Mouse (Mus musculus) gastrocnemius, adult 2 months (tissue): ENCODE results near the gene Enah. TPM values are rescaled to one million over a fixed set of nuclear protein-coding genes. Genes with fewer than 3 reads are reported as not detected.

Source experiments
- DNase-seq: peaks from one replicate; pipeline ENCODE4 v3.0.0; 2022
- H3K27ac ChIP-seq: fragments of 200-600 bp; 2 replicates; pipeline ENCODE4 v1.8.1; 2022; ENCODE audit warnings: mild to moderate bottlenecking
- H3K4me3 ChIP-seq: fragments of 200-600 bp; 2 replicates; pipeline ENCODE4 v1.8.1; 2022; ENCODE audit warnings: mild to moderate bottlenecking, moderate library complexity
- CTCF ChIP-seq: fragments of 200-600 bp; IDR thresholded peaks from 2 replicates; pipeline ENCODE4 v1.8.1; 2022; ENCODE audit warnings: antibody characterized with exemption, mild to moderate bottlenecking, moderate library complexity
- intact Hi-C: fragments of 180-260 bp; cut with DNase I; formaldehyde crosslinking; loops from one replicate; pipeline ENCODE4 v1.15.1; 2025
- long read RNA-seq, 2 experiments: library from polyadenylated mRNA; stranded (forward); transcript quantifications; one replicate each; pipeline ENCODE4 v2.0.0; 2021
- total RNA-seq, 2 experiments: library from RNA; stranded (reverse); gene quantifications; 2 replicates each; pipeline ENCODE4 v1.2.3; 2021

Gene Enah
- total RNA-seq, result 10 to 100 TPM; 31.6 to 73.0 TPM
- long read RNA-seq, experiment 1, full-length matches to known transcripts, result 1 of 17 reads
- long read RNA-seq, experiment 1, partial matches to known transcripts, result 10 of 17 reads
- long read RNA-seq, experiment 1, other reads (novel, unspliced or antisense), result 6 of 17 reads
- long read RNA-seq, experiment 2, full-length matches to known transcripts, result 1 of 9 reads
- long read RNA-seq, experiment 2, partial matches to known transcripts, result 2 of 9 reads
- long read RNA-seq, experiment 2, other reads (novel, unspliced or antisense), result 6 of 9 reads

- DNase-seq, result peak; percentile 88
- H3K4me3 ChIP-seq, result peak within 1 kb of the TSS; percentile 96
- H3K27ac ChIP-seq, result peak within 1 kb of the TSS; percentile 86
- no peak for TF ChIP-seq CTCF
- intact Hi-C loops, result loop anchor here (5.0 kb wide), 3 partner anchors 37 to 92 kb away; no protein-coding TSS in a partner anchor
Observed at GRCm38 (mm10) chr1:182019926-182020801, at the start of gene Enah. Gene Enah (minus strand): TSS chr1:182019990.

DNA sequence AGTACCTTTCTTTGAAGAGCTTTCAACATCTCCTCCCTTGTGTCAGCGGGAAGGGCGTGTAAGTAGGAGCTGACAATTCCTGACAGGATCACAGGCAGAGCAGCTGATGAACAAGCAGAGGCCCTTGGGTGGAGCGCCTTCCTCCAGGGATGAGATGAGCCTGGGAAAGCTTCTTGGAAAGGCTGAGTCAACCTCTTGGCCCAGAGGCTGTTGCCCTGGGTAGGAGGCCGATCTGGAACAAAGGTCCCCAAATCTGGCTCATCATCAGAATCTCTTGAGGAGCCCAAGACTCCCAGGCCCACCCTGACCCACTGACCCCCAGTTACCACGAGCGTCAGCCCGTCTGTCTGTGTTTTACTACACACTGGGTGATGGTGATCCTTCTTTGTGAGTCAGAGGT lies 48.3 kb upstream of the Enah start:
- Histone ChIP-seq H3K4me3 (no peak overlapping the region), H3K27ac (no peak overlapping the region)
- no peak for TF ChIP-seq CTCF
- intact Hi-C loops, result no loop called here
- peak; percentile 52 for DNase-seq

DNA sequence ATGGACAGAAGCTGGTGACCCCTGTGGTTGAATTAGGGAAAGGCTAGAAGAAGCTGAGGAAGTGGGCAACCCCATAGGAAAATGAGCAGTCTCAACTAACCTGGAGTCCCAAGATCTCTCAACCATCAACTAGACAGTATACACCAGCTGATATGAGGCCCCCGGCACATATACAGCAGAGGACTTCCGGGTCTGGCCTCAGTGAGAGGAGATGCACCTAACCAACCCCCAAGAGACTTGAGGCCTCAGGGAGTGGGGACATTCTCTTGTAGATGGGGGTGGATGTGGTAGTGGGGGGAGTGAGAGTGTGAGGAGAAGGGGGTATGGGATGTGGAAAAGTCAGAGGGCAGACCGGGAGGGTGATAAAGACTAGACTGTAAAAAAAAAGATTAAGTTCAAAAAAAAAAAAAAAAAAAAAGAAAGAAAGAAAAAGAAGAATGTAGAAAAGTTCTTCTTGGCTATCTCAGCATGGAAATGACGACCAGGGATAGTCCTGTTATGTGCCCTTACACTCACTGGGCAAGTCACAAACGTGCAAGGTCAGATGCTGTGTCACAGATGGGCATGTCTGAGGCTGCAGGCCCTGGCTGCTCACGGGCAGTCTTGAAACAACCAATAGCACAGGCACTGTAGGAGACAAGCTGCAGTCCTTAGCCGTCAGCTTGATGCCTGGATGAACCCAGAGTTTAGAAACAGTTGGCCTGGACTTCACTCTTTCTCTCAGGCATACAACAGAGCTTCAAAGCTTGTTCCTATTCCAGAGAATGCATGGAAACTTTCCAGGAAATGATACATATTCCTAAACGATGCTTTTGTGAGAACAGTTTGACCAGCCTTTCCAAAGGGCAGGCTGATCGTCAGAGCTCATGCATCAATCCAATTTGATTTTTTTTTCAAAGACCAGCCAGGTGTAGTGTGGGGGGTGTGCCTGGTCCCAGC lies 47.0 kb upstream of the Enah start:
- intact Hi-C loops, result no loop called here
- Histone ChIP-seq H3K4me3 (no peak overlapping the region), H3K27ac (no peak overlapping the region)
- no peak for DNase-seq
- no peak for TF ChIP-seq CTCF

GRCm38 (mm10) chr1:182063716-182064115 lies 43.9 kb upstream of the Enah start:
- H3K27ac ChIP-seq, result no peak overlapping the region
- intact Hi-C loops, result no loop called here

GRCm38 (mm10) chr1:182062801-182063200 lies 43.0 kb upstream of the Enah start:
- intact Hi-C loops, result no loop called here
- Histone ChIP-seq H3K4me3 (no peak overlapping the region), H3K27ac (no peak overlapping the region)
- TF ChIP-seq CTCF, result no peak
- DNase-seq, result no peak

More at GRCm38 (mm10) chr1:182063716-182064115, 43.9 kb upstream of the Enah start:
- TF ChIP-seq CTCF, result no peak
- DNase-seq, result no peak
- no peak overlapping the region for H3K4me3 ChIP-seq

GRCm38 (mm10) chr1:182061203-182061602 lies 41.4 kb upstream of the Enah start:
- Histone ChIP-seq H3K4me3 (no peak overlapping the region), H3K27ac (no peak overlapping the region)
- no peak for DNase-seq
- no peak for TF ChIP-seq CTCF
- intact Hi-C loops, result no loop called here

GRCm38 (mm10) chr1:182059806-182060205 lies 40.0 kb upstream of the Enah start:
- H3K27ac ChIP-seq, result no peak overlapping the region
- no peak for TF ChIP-seq CTCF
- intact Hi-C loops, result loop anchor here (5.0 kb wide), 1 partner anchor 38 kb away; no protein-coding TSS in a partner anchor
- no peak for DNase-seq
- H3K4me3 ChIP-seq, result no peak overlapping the region

- no peak for TF ChIP-seq CTCF
- no peak overlapping the region for H3K27ac ChIP-seq
- intact Hi-C loops, result loop anchor here (5.0 kb wide), 1 partner anchor 36 kb away; no protein-coding TSS in a partner anchor
Observed at GRCm38 (mm10) chr1:182057998-182058397, 38.2 kb upstream of the Enah start.

DNA sequence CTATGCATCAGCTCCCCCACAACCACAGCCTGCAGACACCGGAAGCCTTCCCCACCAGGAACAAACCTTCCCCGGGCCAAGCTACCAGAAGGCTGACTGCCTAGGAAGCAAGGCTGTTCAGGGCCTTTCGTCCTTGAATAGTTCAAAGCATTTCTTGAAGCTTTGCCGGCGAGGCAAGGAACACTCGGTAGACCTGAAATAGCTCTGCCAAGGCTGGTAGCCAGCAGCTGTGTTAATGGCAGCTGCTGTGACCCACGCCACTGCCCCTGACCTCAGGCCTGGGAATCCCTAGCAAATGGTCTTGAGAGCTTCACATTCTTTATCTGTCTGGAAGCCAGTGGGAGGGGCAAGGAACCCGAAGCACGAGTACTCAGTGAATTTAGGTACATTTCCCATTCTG lies 35.3 kb upstream of the Enah start:
- peak; percentile 72 for DNase-seq
- H3K4me3 ChIP-seq, result peak overlapping the region; percentile 18
- peak overlapping the region; percentile 82 for H3K27ac ChIP-seq
- intact Hi-C loops, result loop anchor here (5.0 kb wide), 1 partner anchor 33 kb away; no protein-coding TSS in a partner anchor
- TF ChIP-seq CTCF, result no peak

More at GRCm38 (mm10) chr1:182057998-182058397, 38.2 kb upstream of the Enah start:
- H3K4me3 ChIP-seq, result no peak overlapping the region
- no peak for DNase-seq

- Histone ChIP-seq H3K4me3 (peak overlapping the region; percentile 18), H3K27ac (peak overlapping the region; percentile 82)
- DNase-seq, result no peak
- no peak for TF ChIP-seq CTCF
- intact Hi-C loops, result loop anchor here (5.0 kb wide), 1 partner anchor 32 kb away; no protein-coding TSS in a partner anchor
Observed at GRCm38 (mm10) chr1:182054651-182055050, 34.9 kb upstream of the Enah start.

DNA sequence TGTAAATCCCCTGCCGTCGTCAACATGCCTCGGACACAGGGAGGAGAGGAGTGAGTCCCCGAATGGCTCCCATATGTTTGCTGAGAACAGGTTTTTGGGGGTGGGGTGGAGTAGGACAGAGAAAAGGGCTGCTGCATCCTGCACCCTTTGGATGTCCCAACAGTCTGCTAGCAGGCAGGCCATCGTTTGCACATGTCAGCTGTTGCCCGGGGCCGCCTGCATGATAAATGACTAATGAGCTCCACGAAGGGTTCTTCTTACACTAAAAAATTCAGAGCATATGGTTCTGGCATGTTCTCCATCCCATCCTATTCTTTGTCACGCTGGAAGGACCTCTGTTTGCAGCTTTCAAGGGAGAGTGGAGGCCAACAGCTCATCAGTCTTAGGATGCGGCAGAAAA lies 33.2 kb upstream of the Enah start:
- no peak for DNase-seq
- TF ChIP-seq CTCF, result no peak
- Histone ChIP-seq H3K4me3 (no peak overlapping the region), H3K27ac (0 out of 2 replicates have a peak overlapping the region, but pooled peaks have one; percentile 28)
- intact Hi-C loops, result no loop called here

GRCm38 (mm10) chr1:182052385-182052784 lies 32.6 kb upstream of the Enah start:
- Histone ChIP-seq H3K4me3 (no peak overlapping the region), H3K27ac (no peak overlapping the region)
- intact Hi-C loops, result no loop called here
- no peak for DNase-seq
- no peak for TF ChIP-seq CTCF
